Mouse (Mus musculus) heart, postnatal 0 days (tissue): ENCODE data around the gene Gpr180. TPM values are rescaled to one million over a fixed set of nuclear protein-coding genes. Genes with fewer than 3 reads are reported as not detected.
"Not testable (repeated sequence)": the region's sequence is repeated elsewhere in the genome, so short reads cannot be mapped to it uniquely, and the experiment has no call there.

Source experiments
- ATAC-seq: fragments of 200-750 bp; cut with Nextera tagmentation; 2 replicates; pipeline ENCODE4 v1.8.0; 2017; ENCODE audit warnings: low read depth, moderate number of reproducible peaks, moderate library complexity; ENCODE audit not compliant: insufficient read depth
- DNase-seq: peaks from one replicate; pipeline ENCODE4 v3.0.0-alpha.2; 2016; ENCODE audit warnings: low spot score
- H3K27ac ChIP-seq: fragments of 300-500 bp; sonication (generic); 2 replicates; pipeline ENCODE4 v1.5.1; 2014; ENCODE audit warnings: low read depth, mild to moderate bottlenecking
- H3K27me3 ChIP-seq: fragments of 300-500 bp; sonication (generic); 2 replicates; pipeline ENCODE4 v1.6.1; 2014; ENCODE audit warnings: low read length, mixed read lengths; ENCODE audit not compliant: control insufficient read depth, insufficient read depth
- H3K36me3 ChIP-seq: fragments of 300-500 bp; sonication (generic); replicated peaks from 2 replicates; pipeline ENCODE4 v1.6.1; 2014; ENCODE audit warnings: low read length, mixed read lengths; ENCODE audit not compliant: control insufficient read depth, insufficient read depth
- H3K4me1 ChIP-seq: fragments of 300-500 bp; sonication (generic); 2 replicates; pipeline ENCODE4 v1.6.1; 2014; ENCODE audit warnings: antibody characterized with exemption; ENCODE audit not compliant: control insufficient read depth, insufficient read depth
- H3K4me2 ChIP-seq: fragments of 300-500 bp; sonication (generic); 2 replicates; pipeline ENCODE4 v1.6.1; 2014; ENCODE audit warnings: low read depth, mild to moderate bottlenecking, low read length, moderate library complexity
- H3K4me3 ChIP-seq: fragments of 300-500 bp; sonication (generic); 2 replicates; pipeline ENCODE4 v1.5.1; 2014; ENCODE audit warnings: low read depth, low read length
- H3K9ac ChIP-seq: fragments of 300-500 bp; sonication (generic); replicated peaks from 2 replicates; pipeline ENCODE4 v1.6.1; 2014; ENCODE audit warnings: low read depth, low read length, mixed read lengths
- H3K9me3 ChIP-seq: fragments of 300-500 bp; sonication (generic); replicated peaks from 2 replicates; pipeline ENCODE4 v1.6.1; 2016; ENCODE audit warnings: low read length; ENCODE audit not compliant: control insufficient read depth
- CTCF ChIP-seq: IDR thresholded peaks from 2 replicates; pipeline ENCODE4 v1.5.1; 2016; ENCODE audit warnings: antibody characterized with exemption, control low read depth, low read depth
- EP300 ChIP-seq: IDR thresholded peaks from 2 replicates; pipeline ENCODE4 v1.6.1; 2016; ENCODE audit warnings: antibody characterized with exemption, low read depth
- WGBS: fragments of 180-500 bp; shearing (Covaris S2); extraction: QIAGEN DNeasy Blood & Tissue Kit; methylation state at CpG from one replicate; pipeline ENCODE4 v1.1.7; 2014; 5-methylcytosine and 5-hydroxymethylcytosine counted together
- polyA plus RNA-seq: library from polyadenylated mRNA; unstranded; fragments of >200 nt; fragmentation: Nextera tagmentation; extraction: Ambion mirVana; gene quantifications from 2 replicates; pipeline ENCODE4 v1.2.1, GENCODE M21; 2015
- total RNA-seq: library from RNA; depleted of rRNA; stranded (reverse); fragments of >200 nt; gene quantifications from 2 replicates; pipeline ENCODE4 v1.2.3, GENCODE M21; 2014; ENCODE audit warnings: low replicate concordance

Gpr180 gene
- total and polyA plus RNA-seq, 2 experiments from 2014 or later = 41.6 to 70.0 TPM

DNA sequence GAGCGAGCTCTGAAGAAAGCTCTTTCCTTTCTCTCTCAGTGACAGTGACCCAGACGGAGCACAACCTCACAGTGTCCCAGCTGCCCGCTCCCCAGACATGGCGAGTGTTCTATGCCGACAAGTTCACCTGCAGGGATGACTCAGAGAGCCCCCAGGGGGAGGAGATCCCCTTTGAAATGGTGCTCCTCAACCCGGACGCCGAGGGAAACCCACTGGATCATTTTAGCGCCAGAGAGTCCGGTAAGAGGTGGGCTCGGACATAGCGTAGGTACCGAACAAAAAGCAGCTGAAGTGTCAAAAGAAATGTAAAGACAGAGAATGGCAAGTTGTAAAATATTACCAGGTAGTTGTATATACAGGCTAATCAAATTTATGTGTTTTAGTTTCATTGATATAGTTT, 11.1 kb downstream of the Gpr180 start:
- DNase-seq (no peak), ATAC-seq (no peak)
- TF ChIP-seq CTCF (no peak), EP300 (no peak)
- no peak overlapping the region for H3K9ac ChIP-seq
- H3K9me3 ChIP-seq = no peaks in the 10 kb centered on the region
- H3K4me2 ChIP-seq = no peak overlapping the region
- WGBS = 92% methylated on average over 13 of the region's 13 CpGs
- no peak overlapping the region for H3K4me3 ChIP-seq
- 0 out of 2 replicates have a peak, but pooled peaks cover 8% of the 10 kb centered on the region for H3K4me1 ChIP-seq
- H3K27ac ChIP-seq = no peak overlapping the region
- H3K27me3 ChIP-seq = no peaks in the 10 kb centered on the region
- H3K36me3 ChIP-seq = peaks cover 21% of the 10 kb centered on the region; the same call in 1 of the 2 replicates

DNA sequence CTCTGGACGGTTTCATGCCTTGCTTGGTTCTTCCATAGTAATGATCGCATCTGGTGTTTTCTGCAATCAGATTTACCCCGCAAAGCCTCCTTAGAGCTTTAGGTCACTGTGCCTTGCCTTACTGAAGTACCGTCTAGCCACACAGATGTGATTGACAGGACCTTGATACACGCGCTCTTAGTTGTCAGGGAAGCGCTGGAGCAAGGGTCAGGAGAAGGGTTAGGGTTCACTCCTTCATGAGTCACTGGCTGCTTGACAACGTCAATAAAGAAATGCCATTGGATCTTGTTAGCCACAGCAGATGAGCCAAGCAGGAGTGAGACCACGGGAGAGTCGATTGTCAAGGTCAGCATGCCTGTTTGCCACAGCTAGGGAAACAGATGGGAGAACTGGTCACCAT, 11.6 kb downstream of the Gpr180 start:
- H3K27me3 ChIP-seq = no peaks in the 10 kb centered on the region

DNA sequence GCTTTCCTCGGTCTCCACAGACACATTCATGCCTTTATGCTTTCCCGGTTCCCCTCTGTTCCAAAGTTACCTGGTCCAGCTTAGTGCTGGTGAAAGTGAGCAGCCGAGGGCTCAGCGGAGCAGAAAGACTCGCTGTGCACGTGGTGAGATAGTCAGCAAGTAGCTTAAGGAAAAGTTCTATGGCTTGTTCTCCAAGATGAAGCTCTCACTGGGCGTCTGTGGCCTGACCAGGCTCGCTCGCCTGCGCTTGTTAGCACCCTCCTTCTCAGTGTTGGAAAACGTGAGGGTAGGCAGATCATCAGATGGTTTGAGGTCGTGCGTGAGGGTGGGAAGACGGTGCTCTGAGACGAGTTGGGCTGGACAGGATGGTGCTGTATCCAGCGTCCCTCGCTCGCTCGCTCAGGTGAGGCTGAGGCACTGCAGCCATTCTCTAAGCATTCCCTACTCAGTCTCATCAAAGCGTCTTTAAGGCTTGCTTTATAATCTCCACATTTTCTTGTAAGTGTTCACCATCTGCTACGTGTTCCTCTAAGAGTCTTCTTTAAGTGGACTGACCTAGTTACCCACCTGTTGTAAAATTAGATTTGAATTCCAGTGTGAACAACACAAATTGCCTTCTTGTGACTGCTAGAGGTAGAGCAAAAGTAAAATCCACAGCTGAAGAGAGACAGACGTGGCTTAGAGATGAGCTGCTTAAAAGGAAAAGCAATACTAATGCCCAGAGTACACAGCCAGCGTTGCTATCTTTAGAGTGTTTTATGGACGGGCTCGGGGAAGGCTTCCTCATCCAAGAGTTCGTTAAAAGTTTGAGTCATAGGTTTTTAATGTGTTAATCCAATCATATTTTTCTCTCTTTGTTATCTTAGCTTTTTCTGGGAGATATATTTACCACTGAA, 13.9 kb downstream of the Gpr180 start:
- 0 out of 2 replicates have a peak, but pooled peaks cover 8% of the 10 kb centered on the region for H3K4me1 ChIP-seq
- H3K4me2 ChIP-seq = no peak overlapping the region
- peaks cover 27% of the 10 kb centered on the region for H3K36me3 ChIP-seq
- H3K27ac ChIP-seq = no peak overlapping the region
- TF ChIP-seq CTCF = no peak
- no peaks in the 10 kb centered on the region for H3K9me3 ChIP-seq
- 74% methylated on average over 26 of the region's 26 CpGs for WGBS
- no peak for DNase-seq
- no peak overlapping the region for H3K9ac ChIP-seq
- ATAC-seq = no peak
- no peaks in the 10 kb centered on the region for H3K27me3 ChIP-seq
- H3K4me3 ChIP-seq = no peak overlapping the region

More for the DNA sequence above, 11.6 kb downstream of the Gpr180 start:
- no peak for ATAC-seq
- no peak for TF ChIP-seq CTCF
- no peak for TF ChIP-seq EP300
- Histone ChIP-seq H3K36me3 (peaks cover 22% of the 10 kb centered on the region), H3K4me2 (no peak overlapping the region), H3K9me3 (no peaks in the 10 kb centered on the region), H3K4me1 (0 out of 2 replicates have a peak, but pooled peaks cover 8% of the 10 kb centered on the region), H3K4me3 (no peak overlapping the region), H3K27ac (no peak overlapping the region), H3K9ac (no peak overlapping the region)
- no peak for DNase-seq
- 79% methylated on average over 10 of the region's 10 CpGs for WGBS

DNA sequence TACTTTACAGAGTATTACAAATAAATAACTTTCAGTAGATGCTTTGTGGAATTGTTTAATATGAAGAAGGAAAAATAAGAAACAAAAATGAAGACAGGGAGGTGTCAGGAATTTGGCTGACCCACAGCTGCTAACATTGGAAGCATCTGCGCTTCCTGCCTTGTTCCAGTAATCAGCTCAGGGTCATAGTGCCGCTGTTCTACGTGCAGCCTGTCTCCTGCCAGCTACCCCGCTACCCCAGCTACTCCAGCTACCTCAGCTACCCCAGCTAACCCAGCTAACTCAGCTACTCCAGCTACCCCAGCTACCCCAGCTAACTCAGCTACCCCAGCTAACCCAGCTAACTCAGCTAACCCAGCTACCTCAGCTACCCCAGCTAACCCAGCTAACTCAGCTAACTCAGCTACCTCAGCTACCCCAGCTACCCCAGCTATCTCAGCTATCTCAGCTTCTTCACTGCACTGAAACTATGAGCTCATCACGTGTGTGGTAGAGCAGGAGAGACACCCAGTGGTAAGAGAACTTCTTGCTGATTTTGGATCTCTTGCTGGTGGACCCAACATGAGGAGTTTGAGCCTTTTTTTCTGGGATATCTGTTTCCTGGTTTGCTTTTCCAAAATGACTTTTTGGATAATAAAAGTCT, 14.8 kb downstream of the Gpr180 start:
- H3K9ac ChIP-seq = no peak overlapping the region
- ATAC-seq (peak; percentile 57; the same call in 1 of the 2 replicates), DNase-seq (peak; percentile 66)
- no peak overlapping the region for H3K4me3 ChIP-seq
- H3K27ac ChIP-seq = peak overlapping the region; percentile 34; the same call in 1 of the 2 replicates
- 0 out of 2 replicates have a peak, but pooled peaks cover 8% of the 10 kb centered on the region for H3K4me1 ChIP-seq
- no peaks in the 10 kb centered on the region for H3K9me3 ChIP-seq
- H3K27me3 ChIP-seq = no peaks in the 10 kb centered on the region
- whole genome bisulfite sequencing = 49% methylated on average over 5 of the region's 5 CpGs
- TF ChIP-seq EP300 (no peak), CTCF (peak; percentile 62)
- H3K4me2 ChIP-seq = no peak overlapping the region
- peaks cover 27% of the 10 kb centered on the region for H3K36me3 ChIP-seq

DNA sequence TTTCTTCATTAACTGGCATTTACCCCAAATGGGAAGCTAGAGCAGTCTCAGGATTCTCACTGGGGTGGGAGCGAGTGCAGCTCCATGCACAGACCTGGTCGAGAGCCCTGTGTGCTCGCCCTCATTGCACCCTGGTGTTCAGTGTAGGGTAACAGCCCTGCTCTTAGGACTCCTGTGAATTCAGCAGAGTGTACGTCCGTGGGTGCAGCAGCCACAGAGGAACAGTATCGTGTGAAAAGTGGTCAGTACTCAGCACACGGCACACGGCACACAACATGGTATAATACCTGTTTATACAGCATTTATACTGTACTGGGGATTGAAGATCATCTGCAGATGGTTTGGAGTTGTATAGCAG, 15.3 kb downstream of the Gpr180 start:
- H3K4me3 ChIP-seq = no peak overlapping the region
- H3K9ac ChIP-seq = no peak overlapping the region
- H3K4me1 ChIP-seq = 0 out of 2 replicates have a peak, but pooled peaks cover 8% of the 10 kb centered on the region
- WGBS = 91% methylated on average over 8 of the region's 8 CpGs
- no peak overlapping the region for H3K27ac ChIP-seq
- H3K9me3 ChIP-seq = no peaks in the 10 kb centered on the region
- TF ChIP-seq CTCF (no peak), EP300 (no peak)
- no peak for DNase-seq
- no peak for ATAC-seq
- H3K36me3 ChIP-seq = peaks cover 27% of the 10 kb centered on the region
- no peak overlapping the region for H3K4me2 ChIP-seq
- H3K27me3 ChIP-seq = no peaks in the 10 kb centered on the region

DNA sequence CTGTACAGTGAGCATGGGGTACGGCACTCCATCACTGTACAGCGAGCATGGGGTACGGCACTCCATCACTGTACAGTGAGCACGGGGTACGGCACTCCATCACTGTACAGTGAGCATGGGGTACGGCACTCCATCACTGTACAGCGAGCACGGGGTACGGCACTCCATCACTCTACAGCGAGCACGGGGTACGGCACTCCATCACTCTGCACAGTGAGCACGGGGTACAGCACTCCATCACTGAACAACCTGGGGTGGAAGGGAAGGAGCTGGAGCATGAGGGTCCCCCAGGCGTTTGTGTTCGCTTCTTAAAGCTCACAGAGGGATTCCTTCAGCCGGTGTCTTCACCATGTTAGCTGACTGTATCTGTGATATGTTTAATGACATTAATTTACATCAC, 19.1 kb downstream of the Gpr180 start:
- WGBS = 95% methylated on average over 16 of the region's 16 CpGs
- DNase-seq, H3K9me3 ChIP-seq, H3K9ac ChIP-seq, H3K27me3 ChIP-seq, H3K4me2 ChIP-seq, ATAC-seq, H3K4me3 ChIP-seq, H3K27ac ChIP-seq, H3K4me1 ChIP-seq: not testable (repeated sequence)
- peaks cover 41% of the 10 kb centered on the region for H3K36me3 ChIP-seq
